ENCODE assay signal across 8 mouse cellular contexts in the genomic region with DNA sequence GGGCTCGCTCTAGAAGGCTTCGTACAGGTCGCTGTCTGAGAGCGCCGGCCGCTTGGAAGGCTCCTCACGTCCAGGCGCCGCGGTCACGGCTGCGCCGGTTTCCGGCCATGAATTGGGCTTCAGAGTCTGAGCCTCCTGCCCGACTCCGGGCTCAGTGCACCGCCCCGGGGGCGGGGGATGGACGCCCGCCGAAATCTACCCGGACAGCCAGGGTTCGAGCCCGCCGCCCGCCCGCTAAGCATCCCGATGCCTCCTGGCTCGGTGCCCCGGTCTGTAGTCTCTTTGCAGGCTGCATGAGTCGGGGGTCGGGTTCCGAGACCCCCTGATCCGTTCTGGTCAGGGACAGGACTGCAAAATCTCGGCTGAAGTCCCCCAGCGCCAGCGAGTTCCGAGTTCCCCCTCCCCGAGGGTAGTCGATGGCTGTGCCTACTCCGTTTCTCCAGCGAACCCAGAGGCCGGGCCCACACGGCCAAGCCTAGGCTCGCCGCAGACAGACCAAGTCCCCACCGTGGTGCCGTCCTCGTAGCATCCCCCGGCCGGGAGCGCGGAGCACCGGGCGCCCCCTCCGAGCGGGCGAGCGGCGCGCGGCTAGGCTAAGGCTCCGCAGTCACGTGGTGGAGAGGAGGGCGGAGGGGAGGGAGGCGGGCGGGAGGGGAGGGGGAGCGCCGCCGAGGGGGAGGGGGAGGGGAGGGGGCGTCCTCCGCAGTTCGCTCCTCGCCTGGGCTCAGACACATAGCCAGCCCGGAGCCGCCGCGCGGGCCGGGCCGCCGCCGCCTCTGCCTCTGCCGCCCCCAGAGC. TPM values are rescaled to one million over a fixed set of nuclear protein-coding genes. Genes with fewer than 3 reads are reported as not detected.
DNase-seq lines count a peak whose midpoint lies in the region; ATAC-seq and TF ChIP-seq lines count a peak whose summit lies in the region.

No protein-coding gene starts in this region.

- peak overlapping the region; percentile 85 for H3K4me3 ChIP-seq in E14TG2a.4 (replicated peaks; ENCODE audit: low read length)
- H3K4me3 ChIP-seq in embryonic facial prominence, embryonic 14.5 days (ENCODE audit: low read depth, low read length), result peak overlapping the region; percentile 58
- peak overlapping the region; percentile 52 for H3K4me3 ChIP-seq in intestine, embryonic 15.5 days (replicated peaks)
- H3K4me3 ChIP-seq in liver, embryonic 13.5 days (replicated peaks), result peak overlapping the region; percentile 45

- peaks cover 3% of the 10 kb centered on the region; the same call in 1 of the 2 replicates for H3K9me3 ChIP-seq in E14TG2a.4 (ENCODE audit: low read length)
- H3K9me3 ChIP-seq in embryonic facial prominence, embryonic 14.5 days (ENCODE audit: control insufficient read depth, low read length), result no peaks in the 10 kb centered on the region
- H3K9me3 ChIP-seq in intestine, embryonic 15.5 days, result no peaks in the 10 kb centered on the region
- no peaks in the 10 kb centered on the region for H3K9me3 ChIP-seq in liver, embryonic 13.5 days (replicated peaks)

- peak; percentile 41 to 62 for DNase-seq in cerebellum, postnatal 4 days (ENCODE audit: low spot score in 2 of 2)
- DNase-seq in cerebellum, adult 11-12 months, result no peak
- DNase-seq in embryonic facial prominence, embryonic 14.5 days (ENCODE audit: low spot score), result peak; percentile 59
- no peak for DNase-seq in liver, embryonic 13.5 days
- DNase-seq in right cerebral cortex, postnatal 25 days, result peak; percentile 67
- no peak for DNase-seq in T-cell, adult 2 months (ENCODE audit: low spot score)

- H3K36me3 ChIP-seq in E14TG2a.4 (ENCODE audit: insufficient read depth, low read length), result no peaks in the 10 kb centered on the region
- H3K36me3 ChIP-seq in embryonic facial prominence, embryonic 14.5 days (ENCODE audit: control insufficient read depth, insufficient read depth, low read length), result no peaks in the 10 kb centered on the region
- H3K36me3 ChIP-seq in intestine, embryonic 15.5 days, result no peaks in the 10 kb centered on the region
- H3K36me3 ChIP-seq in liver, embryonic 13.5 days, result no peaks in the 10 kb centered on the region

- H3K27me3 ChIP-seq in E14TG2a.4 (ENCODE audit: insufficient read depth, low read length), result peaks cover 91% of the 10 kb centered on the region
- peaks cover 88% of the 10 kb centered on the region for H3K27me3 ChIP-seq in embryonic facial prominence, embryonic 14.5 days (replicated peaks; ENCODE audit: control insufficient read depth, insufficient read depth, low read length)
- H3K27me3 ChIP-seq in intestine, embryonic 15.5 days (replicated peaks), result peaks cover 93% of the 10 kb centered on the region
- H3K27me3 ChIP-seq in liver, embryonic 13.5 days, result peaks cover 88% of the 10 kb centered on the region

- TF ChIP-seq CTCF in E14TG2a.4 (conservative IDR thresholded peaks at IDR 0.05; ENCODE audit: low read length), result no peak

- peak overlapping the region; percentile 61 for H3K9ac ChIP-seq in embryonic facial prominence, embryonic 14.5 days (ENCODE audit: low read depth, low read length)
- H3K9ac ChIP-seq in intestine, embryonic 15.5 days, result peak overlapping the region; percentile 17; the same call in 1 of the 2 replicates
- no peak overlapping the region for H3K9ac ChIP-seq in liver, embryonic 13.5 days

- H3K4me2 ChIP-seq in embryonic facial prominence, embryonic 14.5 days (ENCODE audit: low read depth, low read length), result peak overlapping the region; percentile 80
- peak overlapping the region; percentile 92 for H3K4me2 ChIP-seq in intestine, embryonic 15.5 days (replicated peaks)
- H3K4me2 ChIP-seq in liver, embryonic 13.5 days, result peak overlapping the region; percentile 57

- ATAC-seq in embryonic facial prominence, embryonic 14.5 days (ENCODE audit: low read depth), result peak; percentile 69
- ATAC-seq in intestine, embryonic 15.5 days, result peak; percentile 72
- ATAC-seq in liver, embryonic 13.5 days (ENCODE audit: low read depth), result no peak

- no peak overlapping the region for H3K27ac ChIP-seq in embryonic facial prominence, embryonic 14.5 days (replicated peaks; ENCODE audit: low read depth, low read length)
- no peak overlapping the region for H3K27ac ChIP-seq in intestine, embryonic 15.5 days
- no peak overlapping the region for H3K27ac ChIP-seq in liver, embryonic 13.5 days

- H3K4me1 ChIP-seq in E14TG2a.4 (replicated peaks; ENCODE audit: low read depth, low read length), result peaks cover 42% of the 10 kb centered on the region
- H3K4me1 ChIP-seq in embryonic facial prominence, embryonic 14.5 days (ENCODE audit: control insufficient read depth, insufficient read depth, low read length), result peaks cover 3% of the 10 kb centered on the region; the same call in 1 of the 2 replicates
- H3K4me1 ChIP-seq in intestine, embryonic 15.5 days (replicated peaks), result peaks cover 18% of the 10 kb centered on the region
- no peaks in the 10 kb centered on the region for H3K4me1 ChIP-seq in liver, embryonic 13.5 days (replicated peaks)

- WGBS in embryonic facial prominence, embryonic 14.5 days, result under 1% methylated on average over 34 of the region's 85 CpGs
- WGBS in intestine, embryonic 15.5 days, result under 1% methylated on average over 74 of the region's 85 CpGs
- 3% methylated on average over 66 of the region's 85 CpGs for WGBS in liver, embryonic 13.5 days (ENCODE audit: insufficient replicate concordance)

RNA-seq across cellular contexts. Expression of gene Grid1, which starts 0.6 kb away (rescaled TPM):
- 1.8 and 2.5 TPM in 2 replicates for polyA plus RNA-seq in embryonic facial prominence, embryonic 14.5 days (2014; fragmentation: Nextera tagmentation; extraction: Ambion mirVana)
- polyA plus RNA-seq in intestine, embryonic 15.5 days (2015; fragmentation: Nextera tagmentation; extraction: Ambion mirVana), result 0.33 and 0.41 TPM in 2 replicates
- polyA plus RNA-seq in liver, embryonic 13.5 days (2015; fragmentation: Nextera tagmentation; extraction: Ambion mirVana), result 0.07 and 0.15 TPM in 2 replicates

Comparison
In these comparisons a context has a peak if more than half of its experiments do, and no peak if none do; other contexts are left out.
1. DNase-seq: peak in cerebellum, postnatal 4 days (2 of 2), embryonic facial prominence, embryonic 14.5 days (single experiment) and right cerebral cortex, postnatal 25 days (single experiment); none in cerebellum, adult 11-12 months (single experiment), liver, embryonic 13.5 days (single experiment) and T-cell, adult 2 months (single experiment).
2. Peak in every context shown above with its lines, with median percentiles within 50 percentile points of each other: H3K4me3 ChIP-seq and H3K4me2 ChIP-seq.